Mouse (Mus musculus): ENCODE measurements around the gene Mcl1.
"Not testable (repeated sequence)": the region's sequence is repeated elsewhere in the genome, so short reads cannot be mapped to it uniquely, and the experiment has no call there.

Gene Mcl1

GRCm38 (mm10) chr3:95686492-95687167 lies 28.0 kb downstream of the Mcl1 start:
- DNase-seq (ENCODE audit: low read depth) = no peak

DNA sequence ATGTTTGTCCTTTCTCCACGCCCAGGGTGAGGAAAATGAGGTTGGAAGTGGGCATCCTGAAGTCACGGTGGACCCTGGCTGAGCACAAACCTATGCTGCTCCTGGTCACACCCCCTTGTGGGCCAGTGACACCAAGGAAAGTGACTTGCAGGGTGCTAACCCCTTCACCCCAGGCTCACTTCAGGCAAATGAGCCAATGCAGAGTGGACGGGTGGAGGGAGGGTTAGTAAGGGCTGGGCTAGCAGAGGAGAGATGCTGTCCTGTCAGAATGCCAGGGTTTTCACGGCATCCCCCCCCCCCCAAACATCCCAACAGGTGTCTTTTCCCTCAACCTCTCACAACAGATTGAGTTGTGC lies 28.6 kb downstream of the Mcl1 start:
- DNase-seq (ENCODE audit: low read depth) = no peak

DNA sequence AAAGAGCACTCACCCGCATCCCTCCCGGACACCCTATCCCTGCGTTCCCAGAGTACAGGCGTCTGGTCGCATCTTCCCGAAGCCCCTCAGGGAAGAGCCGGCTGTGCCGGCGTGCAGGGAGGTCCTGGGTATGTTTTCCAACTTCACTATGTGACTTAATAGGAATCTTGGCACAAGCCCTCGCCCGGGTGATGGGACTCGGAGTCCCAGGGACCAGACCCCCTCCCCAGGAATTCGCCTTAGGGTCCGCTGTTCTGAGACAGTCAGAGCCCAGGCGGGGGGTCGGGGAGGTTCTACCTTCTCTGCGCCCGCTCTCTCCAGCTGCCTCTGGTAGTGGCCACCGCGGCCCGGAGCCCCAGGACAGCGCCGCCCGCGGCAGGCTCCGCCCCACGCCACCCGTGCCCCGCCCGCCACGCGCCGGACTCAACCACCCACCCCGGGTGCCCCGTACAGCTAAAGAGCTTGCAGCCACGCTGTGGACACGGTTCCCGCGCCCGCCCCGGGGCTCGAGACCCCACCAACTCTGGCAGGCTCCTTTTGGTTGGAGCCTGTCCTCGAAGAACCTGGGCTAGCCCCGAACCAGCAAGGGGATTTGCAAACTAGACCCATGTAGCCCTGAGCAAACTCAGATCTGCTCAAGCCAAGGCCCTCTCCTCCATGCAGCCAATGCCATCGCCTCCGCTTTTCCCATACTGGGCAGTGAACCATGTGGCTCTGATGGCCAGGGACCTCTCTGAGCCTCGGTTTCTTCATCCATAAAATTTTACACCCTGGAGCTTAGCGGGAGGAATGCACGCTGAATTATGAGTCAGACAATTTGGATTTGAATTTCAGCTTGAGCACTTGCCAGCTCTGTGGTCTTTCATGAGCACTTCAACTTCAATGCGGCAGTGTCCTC lies 29.2 kb downstream of the Mcl1 start, which contains the start of gene Adamtsl4:
Gene Adamtsl4 (minus strand): TSS at position 394 of the 898 bp plus-strand sequence.
- no peak for DNase-seq (ENCODE audit: low read depth)

GRCm38 (mm10) chr3:95689171-95689915 lies 30.8 kb downstream of the Mcl1 start:
- no peak for DNase-seq (ENCODE audit: low read depth)

GRCm38 (mm10) chr3:95689940-95690339 lies 31.4 kb downstream of the Mcl1 start:
- no peak for DNase-seq (ENCODE audit: low read depth)

DNA sequence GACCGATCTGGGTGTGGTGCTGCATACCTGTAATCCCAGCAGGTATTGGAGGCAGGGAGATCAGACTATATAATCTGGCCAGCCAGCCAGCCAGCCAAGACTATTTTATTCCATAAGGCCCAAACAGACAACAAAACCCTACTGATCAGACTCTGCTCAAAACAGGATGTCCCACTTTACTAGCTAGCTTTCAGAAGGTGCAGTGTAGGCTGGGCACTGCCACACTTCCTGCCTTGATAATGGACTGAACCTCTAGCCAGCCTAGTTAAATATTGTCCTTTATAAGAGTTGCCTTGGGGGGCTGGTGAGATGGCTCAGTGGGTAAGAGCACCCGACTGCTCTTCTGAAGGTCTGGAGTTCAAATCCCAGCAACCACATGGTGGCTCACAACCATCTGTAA lies 32.0 kb downstream of the Mcl1 start:
- DNase-seq (ENCODE audit: low read depth) = not testable (repeated sequence)

DNA sequence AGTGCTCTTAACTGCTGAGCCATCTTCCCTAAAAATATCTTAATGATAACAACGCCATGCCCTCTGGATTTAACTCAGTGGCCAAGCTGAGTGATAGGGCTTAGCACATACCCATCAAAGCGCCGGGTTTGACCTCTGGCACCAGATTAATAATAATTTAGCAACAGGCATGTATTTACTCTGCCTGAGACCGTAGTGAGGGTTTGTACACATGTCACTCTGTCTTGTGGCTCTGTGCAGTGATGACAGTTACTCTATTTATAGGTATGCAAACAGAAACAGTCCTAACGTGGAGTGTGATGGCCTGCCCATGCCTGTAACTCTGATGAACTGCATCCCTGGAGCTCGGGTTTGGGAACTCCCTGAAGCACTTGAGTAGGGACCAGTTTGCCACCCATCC lies 34.1 kb downstream of the Mcl1 start:
- no peak for DNase-seq (ENCODE audit: low read depth)

DNA sequence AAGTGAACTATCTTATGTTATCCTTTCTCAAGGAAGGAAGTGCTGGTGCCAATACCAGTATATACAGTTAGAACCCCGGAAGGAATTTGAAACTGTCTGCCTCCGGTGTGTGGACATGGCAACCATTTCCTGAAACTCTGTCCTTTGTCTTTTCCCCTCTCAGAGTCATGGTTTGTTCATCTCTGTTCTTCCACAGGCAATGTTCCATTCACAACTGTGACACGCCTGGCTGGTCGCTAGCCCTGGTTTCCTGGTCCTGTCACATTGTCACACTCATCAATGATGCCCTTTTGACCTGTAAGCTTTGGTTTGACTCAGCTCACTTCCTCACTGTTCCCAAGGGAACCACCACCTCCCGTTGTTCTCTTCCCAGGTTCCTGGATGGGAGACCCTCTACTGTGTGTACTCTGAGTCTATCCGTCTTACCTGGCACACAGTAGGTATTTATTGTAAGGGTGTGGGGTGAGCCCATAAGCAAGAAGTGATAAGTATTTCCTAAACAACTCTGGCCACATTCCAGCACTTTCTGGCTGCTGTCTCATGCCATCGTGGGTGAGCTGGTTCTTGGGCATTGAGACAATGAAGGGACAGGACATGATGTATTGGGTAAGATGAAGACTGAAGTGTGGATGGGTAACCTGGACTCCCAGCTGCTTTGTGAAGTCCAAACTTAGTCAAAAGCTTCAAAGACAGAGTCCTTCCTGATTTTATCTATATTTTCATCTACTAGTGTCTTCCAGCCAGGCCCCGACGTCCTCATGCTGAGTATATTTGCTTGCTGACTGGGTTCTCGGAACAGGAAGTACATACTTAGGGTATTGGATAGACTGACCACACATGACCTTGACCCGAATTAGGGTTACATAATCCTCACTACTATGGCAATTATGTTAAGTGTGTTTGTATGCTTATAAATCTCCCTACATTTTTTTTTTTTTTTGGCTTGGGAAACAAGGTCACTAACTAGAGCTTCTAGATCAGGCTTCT lies 35.5 kb downstream of the Mcl1 start:
- DNase-seq (ENCODE audit: low read depth) = no peak

DNA sequence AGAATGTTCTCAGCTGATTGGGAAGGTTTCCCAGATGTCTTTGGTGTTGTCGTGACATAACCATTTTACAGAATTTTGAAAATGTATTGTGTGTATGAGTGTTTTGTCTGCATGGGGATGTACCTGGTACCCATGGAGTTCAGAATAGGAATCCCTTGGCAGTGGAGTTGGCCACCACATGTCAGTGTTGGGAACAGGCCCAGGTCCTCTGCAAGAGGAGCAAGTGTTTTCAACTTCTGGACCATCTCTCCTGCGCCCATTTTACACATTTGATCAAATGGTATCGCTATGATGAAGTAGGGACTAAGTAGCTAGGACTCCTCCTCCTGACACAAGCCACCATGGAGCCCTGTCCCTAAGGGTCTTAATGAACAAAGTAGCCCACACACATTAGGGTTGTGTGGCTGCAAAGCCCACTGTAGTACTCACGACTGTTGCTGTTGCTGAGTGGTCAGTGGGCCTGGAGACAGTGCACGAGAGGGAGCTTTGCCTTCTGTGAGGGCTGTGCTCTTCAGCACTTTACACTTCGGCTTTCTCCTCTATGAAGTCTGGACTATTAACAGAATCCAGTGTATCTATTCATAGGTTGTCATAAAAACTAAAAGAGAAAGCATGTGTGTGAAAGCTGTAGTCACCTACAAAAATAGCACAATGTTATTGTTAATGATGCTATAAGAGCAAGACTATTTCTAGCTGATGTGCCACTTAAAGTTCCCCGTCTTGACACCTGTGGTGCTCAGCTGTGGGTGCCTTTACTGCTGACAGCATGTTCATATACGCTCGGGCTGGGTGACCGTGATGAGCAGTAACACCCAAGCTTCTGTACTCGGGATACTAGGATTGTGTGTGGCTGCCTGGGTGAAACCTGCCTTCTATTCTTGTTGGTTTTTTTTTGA lies 36.5 kb downstream of the Mcl1 start:
- no peak for DNase-seq (ENCODE audit: low read depth)

GRCm38 (mm10) chr3:95695796-95696195 lies 37.2 kb downstream of the Mcl1 start:
- DNase-seq (ENCODE audit: low read depth) = no peak

DNA sequence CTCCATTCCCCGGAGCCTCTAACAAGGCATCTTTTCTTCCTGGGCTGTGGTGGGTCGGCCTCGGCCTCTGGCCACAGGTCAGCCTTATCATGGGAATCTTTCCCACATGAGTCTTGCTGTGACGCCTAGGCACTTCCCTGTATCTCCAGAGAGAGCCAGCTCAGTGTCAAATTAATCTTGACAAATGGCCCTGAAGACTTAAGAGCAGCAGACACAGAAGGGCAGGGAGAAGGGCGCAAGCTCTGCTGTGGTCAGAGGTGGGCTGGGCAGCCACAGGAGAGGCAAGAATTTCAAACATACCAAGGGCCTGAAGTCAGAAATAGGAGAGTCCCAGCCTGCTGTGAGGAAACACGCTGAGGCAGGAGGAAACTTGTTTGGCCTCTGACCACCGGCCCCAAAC lies 37.8 kb downstream of the Mcl1 start:
- DNase-seq (ENCODE audit: low read depth) = no peak

GRCm38 (mm10) chr3:95698286-95698685 lies 39.7 kb downstream of the Mcl1 start:
- no peak for DNase-seq (ENCODE audit: low read depth)

- DNase-seq (ENCODE audit: low read depth) = no peak
These were observed 41.7 kb downstream of the Mcl1 start for GRCm38 (mm10) chr3:95700233-95700681.

DNA sequence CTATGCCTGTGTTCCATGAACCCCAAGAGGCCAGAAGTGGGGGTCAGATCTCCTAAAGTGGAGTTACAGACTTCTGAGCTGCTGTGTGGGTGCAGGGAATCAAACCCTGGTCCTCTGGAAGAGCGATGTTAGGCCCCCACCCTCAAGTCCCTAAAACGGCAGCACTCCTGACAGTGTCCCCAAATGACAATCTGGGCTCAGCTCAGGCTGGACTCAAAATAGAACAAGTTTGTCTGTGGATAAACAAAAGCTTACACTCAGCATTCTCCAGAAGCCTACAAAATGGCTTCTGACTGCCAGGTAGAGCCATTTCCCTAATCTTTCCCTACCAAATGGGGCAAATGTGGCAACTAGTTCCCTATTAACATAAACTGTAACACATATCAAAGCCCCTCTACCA lies 42.5 kb downstream of the Mcl1 start:
- no peak for DNase-seq (ENCODE audit: low read depth)

DNA sequence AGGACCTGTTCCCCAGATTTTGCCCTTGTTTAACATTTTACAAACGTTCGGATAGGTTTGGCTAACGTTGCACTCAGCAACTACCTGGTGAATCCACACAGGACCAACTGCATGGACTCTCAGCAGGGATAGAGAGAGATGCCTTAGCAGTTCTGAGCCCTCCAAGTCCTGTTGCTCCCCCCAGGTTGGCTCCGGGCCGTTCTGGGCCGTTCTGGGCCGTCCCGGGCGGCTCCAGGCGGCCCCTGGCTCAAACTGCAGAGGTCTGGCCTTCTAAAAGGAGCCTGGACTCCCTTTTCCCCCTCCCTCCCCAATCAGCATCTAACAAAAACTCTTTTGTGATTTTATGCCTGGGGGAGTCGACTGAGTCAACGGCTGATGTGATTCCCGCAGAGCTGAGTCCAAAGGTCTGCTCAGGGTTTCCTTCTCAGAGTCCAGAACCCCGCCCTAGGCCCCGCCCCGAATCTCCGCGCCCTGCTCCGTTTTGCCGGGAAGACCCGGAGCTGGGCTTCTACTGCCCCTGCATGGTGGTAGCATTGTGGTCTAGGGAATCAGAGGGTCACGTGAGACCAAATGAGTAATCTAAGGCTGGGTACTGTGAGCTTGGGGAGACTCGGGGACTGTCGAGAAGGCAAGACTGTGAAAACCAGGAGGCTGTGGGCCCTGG lies 43.4 kb downstream of the Mcl1 start:
- no peak for DNase-seq (ENCODE audit: low read depth)

DNA sequence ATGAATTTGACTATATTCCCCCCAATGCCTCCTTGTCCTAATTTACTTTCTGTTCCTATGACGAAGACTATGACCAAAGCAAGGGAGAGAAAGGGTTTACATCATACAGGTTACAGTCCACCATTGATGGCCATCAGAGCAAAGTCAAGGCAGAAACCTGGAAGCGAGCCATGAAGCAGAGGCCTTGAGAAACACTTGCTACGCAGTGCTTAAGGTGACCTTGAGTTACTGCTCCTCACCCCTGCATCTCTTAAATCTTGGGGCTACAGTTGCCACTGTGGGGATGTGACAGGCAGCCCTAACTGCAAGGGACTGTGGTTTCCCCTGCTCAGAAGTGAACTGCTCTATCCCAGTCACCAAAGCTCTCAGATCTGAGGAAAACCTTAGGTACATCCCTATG lies 44.7 kb downstream of the Mcl1 start:
- no peak for DNase-seq (ENCODE audit: low read depth)

- DNase-seq (ENCODE audit: low read depth) = no peak
These were observed 46.0 kb downstream of the Mcl1 start for GRCm38 (mm10) chr3:95704612-95705011.

GRCm38 (mm10) chr3:95706273-95706672 lies 47.7 kb downstream of the Mcl1 start:
- no peak for DNase-seq (ENCODE audit: low read depth)

DNA sequence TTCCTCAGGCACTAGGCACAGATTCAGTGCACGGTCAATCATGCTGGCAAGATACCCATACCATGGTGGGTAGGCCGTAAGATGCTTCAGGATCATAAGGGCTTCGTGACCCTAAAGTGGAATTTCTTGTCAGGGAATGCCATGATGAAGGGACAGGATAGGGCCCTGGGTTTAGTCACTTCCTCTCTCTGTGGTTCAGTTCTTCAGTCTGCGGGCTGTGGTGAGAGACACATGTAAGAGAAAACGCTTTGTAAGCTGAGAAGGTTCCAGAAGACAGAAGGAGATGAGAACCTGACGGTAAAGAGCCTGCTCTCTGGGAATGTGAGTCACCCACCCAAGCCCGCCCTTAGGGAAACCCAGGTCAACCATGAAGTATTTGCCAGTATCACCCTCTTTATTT lies 48.9 kb downstream of the Mcl1 start:
- DNase-seq (ENCODE audit: low read depth) = no peak

DNA sequence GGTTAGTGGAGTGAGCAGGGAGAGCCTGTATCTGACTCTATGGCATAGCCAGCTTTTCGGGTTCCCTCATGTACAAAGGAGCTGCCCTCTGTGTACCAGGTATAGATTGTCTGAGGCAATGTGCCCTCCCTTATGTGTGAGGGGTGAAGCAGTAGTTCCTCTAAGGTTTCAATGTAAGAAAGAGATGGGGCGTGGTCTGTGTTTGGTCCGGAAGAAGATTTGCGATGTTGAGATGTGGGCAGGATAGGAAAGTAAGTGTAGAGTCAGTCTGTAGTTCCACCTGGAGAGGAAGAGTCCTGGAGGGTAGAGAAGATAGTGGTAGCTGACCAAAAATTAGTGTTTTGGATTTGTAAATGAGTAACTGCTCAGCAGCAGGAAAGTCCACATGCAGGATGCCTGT lies 50.5 kb downstream of the Mcl1 start:
- DNase-seq (ENCODE audit: low read depth) = no peak
